Mouse (Mus musculus) fibroblast of lung, adult 2 months (primary cell): ENCODE results near the gene Plac1.
"Not testable (repeated sequence)": the region's sequence is repeated elsewhere in the genome, so short reads cannot be mapped to it uniquely, and the experiment has no call there.

Source experiments
- DNase-seq: peaks from one replicate; pipeline ENCODE4 v3.0.0-alpha.2; 2011; ENCODE audit warnings: low read depth

The Plac1 gene

GRCm38 (mm10) chrX:53046033-53046432 lies 193.9 kb downstream of the Plac1 start:
- DNase-seq, result no peak

- DNase-seq, result no peak
Measured at GRCm38 (mm10) chrX:53045187-53045903, 194.6 kb downstream of the Plac1 start.

- DNase-seq, result no peak
Measured at GRCm38 (mm10) chrX:53041006-53041405, 198.9 kb downstream of the Plac1 start.

- DNase-seq, result no peak
Measured at GRCm38 (mm10) chrX:53040138-53040537, 199.8 kb downstream of the Plac1 start.

GRCm38 (mm10) chrX:53039651-53040050 lies 200.3 kb downstream of the Plac1 start:
- DNase-seq, result no peak

- DNase-seq, result no peak
Measured at GRCm38 (mm10) chrX:53038194-53038593, 201.7 kb downstream of the Plac1 start.

GRCm38 (mm10) chrX:53029559-53029958 lies 210.4 kb downstream of the Plac1 start:
- DNase-seq, result no peak

GRCm38 (mm10) chrX:53025471-53026223 lies 214.3 kb downstream of the Plac1 start:
- DNase-seq, result no peak

- not testable (repeated sequence) for DNase-seq
Measured at GRCm38 (mm10) chrX:53024268-53024667, 215.6 kb downstream of the Plac1 start.

- no peak for DNase-seq
Measured at GRCm38 (mm10) chrX:53023021-53023420, 216.9 kb downstream of the Plac1 start.
